Mouse (Mus musculus) liver, adult 2 months (tissue): ENCODE measurements around the gene Pccb.

Experiments
- CTCF ChIP-seq: fragments of 200-500 bp; IDR thresholded peaks from 2 replicates; pipeline ENCODE4 v1.5.1; 2011; ENCODE audit warnings: low read depth, low read length, control low read depth
- POLR2A ChIP-seq: fragments of 200-500 bp; IDR thresholded peaks from 2 replicates; pipeline ENCODE4 v1.6.1; 2011; ENCODE audit warnings: low read length, control low read depth; ENCODE audit not compliant: insufficient read depth; ENCODE audit errors: extremely low read depth

GRCm38 (mm10) chr9:100984381-100985310, 50.1 kb downstream of the Pccb start:
- no peak for TF ChIP-seq POLR2A
- no peak for TF ChIP-seq CTCF
